Mouse (Mus musculus): ENCODE measurements at regions not wholly inside any gene's neighbourhood (a gene's known extent, or its start where the extent isn't known, plus 50 kb on each side); places are given as distances from the start of the nearest gene placed in this dataset.
A peak's percentile ranks its signal among the peaks of the same experiment; 100 is the strongest.

DNA sequence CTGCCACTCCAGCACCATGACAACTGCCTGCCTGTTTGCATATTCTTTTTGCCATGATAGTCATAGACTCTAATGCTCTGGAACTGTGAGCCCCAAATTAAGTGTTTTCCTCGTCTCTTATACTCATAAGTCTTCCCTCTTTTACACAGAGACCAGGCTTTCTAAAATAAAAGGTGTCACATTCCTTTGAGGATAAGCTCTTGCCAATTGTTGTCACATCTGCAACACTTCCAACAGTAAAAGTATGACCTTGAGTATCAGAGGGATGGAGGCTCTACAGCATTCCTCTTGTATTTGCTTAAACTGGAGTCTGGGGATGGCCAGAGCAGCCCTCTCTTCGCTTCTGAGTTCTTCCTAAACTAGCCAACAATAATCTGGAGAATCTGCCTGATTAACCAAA lies 301.4 kb upstream of the Cd180 start:
- no peak for DNase-seq

DNA sequence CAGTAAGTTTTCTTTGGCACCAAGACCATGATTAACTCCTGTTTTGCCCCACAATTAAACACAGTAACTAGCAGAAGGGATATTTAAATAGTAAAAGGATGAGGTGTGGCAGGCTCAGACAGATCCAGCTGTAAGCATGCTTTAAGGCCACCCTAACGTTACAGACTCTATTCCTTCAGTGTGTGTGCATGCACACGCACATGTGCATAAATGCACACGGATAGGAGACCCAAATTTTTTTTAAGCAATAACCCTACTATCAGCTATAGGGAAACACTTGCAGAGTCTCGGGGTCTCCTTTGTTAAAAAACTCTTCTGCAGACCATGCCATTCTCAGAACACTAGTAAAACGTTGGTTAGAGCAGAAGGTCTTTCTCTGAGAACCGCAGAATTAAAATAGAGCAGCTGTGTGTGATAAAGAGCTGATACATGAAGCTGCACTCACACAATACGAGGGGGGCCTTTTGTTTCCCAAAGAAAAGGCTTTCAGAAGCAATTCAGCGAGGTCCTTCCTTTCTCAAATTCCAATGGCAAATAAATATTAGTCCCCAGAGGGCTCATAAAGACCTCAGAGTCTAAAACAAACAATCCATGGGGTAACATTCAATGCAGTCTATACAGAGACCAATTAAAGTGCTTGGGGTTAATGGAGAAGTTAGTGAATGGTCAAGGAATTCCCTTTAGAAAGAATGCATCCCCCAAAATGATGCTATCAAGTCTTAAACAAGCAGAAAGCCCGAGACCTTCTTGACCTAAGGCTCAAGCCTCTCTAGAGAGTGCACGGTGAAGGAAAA lies 300.3 kb upstream of the Cd180 start:
- no peak for DNase-seq

- no peak for DNase-seq
These were observed 299.7 kb upstream of the Cd180 start for GRCm38 (mm10) chr13:102393662-102393970.

- no peak for DNase-seq
These were observed 299.3 kb upstream of the Cd180 start for GRCm38 (mm10) chr13:102394057-102394456.

DNA sequence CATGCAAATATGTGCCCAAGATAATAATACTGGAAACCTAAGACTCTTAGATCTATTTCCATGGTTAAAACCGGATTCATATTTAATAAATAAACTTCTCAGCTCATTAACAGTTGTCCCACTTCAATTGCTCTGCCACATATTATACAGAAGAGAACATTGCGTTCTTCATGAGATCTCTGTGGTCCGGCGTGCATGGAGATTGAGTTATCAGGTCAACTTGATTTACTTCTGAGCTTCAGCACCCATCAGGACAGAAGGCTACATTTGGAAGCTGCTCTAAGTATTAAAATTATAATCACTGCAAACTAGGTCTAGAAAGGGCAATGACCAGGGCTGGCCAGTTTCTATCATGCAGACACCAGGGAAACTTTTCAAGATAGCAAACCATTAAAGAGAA lies 295.9 kb upstream of the Cd180 start:
- DNase-seq, result peak; percentile 19

GRCm38 (mm10) chr13:102411840-102412239 lies 281.5 kb upstream of the Cd180 start:
- no peak for DNase-seq

- no peak for DNase-seq
These were observed 258.9 kb upstream of the Cd180 start for GRCm38 (mm10) chr13:102434372-102434954.

- no peak for DNase-seq
These were observed 250.7 kb upstream of the Cd180 start for GRCm38 (mm10) chr13:102442676-102443075.

DNA sequence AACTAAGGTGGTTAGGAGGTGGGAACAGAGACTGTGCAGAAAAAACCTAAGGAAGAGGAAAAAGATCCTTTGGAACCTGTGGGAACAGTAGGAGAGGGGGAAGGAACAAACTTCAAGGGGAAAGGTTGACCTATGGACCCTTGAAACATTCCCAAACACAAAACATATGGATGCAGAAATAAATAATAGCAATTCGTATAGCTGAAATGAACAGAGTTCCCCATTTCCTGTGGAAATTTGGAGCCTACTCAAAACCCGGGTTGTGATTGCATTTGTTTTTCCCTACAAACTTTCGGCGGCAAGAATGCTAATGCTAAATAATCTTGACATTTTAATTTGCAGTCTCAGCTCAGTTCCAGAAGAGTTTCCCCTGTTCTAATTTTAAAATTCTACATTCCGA lies 246.0 kb upstream of the Cd180 start:
- no peak for DNase-seq

DNA sequence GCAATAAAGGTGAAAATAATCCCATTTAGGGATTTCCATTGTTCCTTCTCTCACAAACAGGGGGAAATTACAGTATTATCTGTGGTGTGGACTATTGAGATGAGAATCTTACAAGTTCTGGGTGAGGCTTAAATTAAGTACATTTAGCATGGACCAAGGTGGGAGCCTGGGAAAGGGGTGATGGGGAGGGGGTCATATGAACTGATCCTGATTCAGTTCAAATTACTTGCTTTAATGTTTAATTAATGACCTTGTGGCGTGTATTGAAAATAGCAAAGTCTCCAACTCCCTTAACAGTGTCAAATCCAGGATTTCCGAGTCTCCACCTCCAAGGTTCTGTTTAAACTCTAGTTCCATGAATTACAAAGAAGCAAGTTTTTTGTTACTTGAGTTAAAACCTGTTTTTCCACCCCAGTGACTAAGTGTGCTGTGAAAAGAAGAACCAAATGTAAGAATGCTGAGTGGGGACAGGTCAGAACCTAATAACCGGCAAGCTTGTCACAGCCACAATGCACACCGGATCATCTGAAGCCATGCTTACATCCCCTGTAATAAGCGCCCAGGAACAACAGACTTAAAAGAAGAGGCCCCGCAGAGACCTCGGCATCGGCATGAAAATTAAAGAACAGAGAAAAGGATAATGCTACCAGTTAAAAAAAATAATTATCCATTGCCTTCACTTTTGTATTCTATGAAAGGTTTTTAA lies 243.8 kb upstream of the Cd180 start:
- DNase-seq, result no peak

DNA sequence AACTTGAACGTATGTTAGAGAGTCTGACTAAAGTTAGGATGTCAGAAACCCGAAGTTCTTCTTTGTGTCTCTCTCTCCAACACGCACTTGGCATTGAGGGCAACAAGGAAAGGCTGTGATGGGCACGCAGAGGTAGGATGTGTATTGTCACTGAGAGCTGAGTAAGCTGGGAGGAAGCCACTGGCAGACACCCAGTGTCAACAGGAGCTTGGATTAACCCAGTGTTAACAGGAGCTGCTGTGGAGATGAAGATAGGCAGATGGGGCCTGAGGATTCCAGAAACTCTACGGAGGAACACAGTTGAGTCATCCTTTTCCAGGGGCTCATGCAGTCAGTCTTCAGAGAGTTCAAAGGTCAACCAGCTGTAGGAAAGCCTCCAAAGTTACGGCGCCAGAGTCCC lies 242.2 kb upstream of the Cd180 start:
- DNase-seq, result no peak

DNA sequence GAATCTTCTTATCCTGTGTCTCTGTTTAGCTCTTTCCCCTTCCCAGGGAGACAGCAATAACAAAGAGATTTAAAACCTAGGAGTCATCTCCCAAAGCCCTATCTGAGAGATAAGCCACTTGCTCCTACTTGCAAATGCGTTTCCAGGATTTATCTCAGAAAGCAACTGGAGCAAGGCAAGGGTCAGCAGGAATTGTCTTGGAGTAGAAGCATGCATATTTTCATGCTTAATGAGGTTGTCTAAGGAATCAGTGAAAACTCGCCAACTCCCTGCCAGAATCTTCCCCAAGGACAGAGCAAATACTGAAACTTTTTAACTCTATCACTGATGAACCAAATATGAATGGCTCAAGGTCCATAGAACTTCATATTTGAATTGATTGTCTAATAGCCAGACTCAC lies 234.6 kb upstream of the Cd180 start:
- DNase-seq, result no peak

DNA sequence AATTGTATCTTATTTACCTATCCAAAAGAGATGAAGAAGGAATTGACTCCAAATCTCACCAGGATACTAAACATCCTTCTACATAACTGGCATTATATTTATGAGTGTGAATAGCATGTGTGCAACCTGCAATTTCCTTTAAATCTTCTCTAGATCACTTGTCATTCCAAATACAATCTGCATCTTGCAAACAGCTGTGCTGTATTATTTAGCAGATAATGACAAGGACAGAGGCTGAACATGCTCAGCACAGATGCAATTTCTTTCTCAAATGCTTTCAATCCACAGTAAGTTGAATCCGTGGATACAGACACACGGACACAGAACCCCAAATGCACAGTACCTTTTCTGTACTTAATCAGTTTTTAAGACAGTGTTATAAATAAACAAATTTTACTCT lies 229.4 kb upstream of the Cd180 start:
- no peak for DNase-seq

GRCm38 (mm10) chr13:102481906-102482305 lies 211.5 kb upstream of the Cd180 start:
- no peak for DNase-seq

- no peak for DNase-seq
These were observed 210.9 kb upstream of the Cd180 start for GRCm38 (mm10) chr13:102482451-102482850.

DNA sequence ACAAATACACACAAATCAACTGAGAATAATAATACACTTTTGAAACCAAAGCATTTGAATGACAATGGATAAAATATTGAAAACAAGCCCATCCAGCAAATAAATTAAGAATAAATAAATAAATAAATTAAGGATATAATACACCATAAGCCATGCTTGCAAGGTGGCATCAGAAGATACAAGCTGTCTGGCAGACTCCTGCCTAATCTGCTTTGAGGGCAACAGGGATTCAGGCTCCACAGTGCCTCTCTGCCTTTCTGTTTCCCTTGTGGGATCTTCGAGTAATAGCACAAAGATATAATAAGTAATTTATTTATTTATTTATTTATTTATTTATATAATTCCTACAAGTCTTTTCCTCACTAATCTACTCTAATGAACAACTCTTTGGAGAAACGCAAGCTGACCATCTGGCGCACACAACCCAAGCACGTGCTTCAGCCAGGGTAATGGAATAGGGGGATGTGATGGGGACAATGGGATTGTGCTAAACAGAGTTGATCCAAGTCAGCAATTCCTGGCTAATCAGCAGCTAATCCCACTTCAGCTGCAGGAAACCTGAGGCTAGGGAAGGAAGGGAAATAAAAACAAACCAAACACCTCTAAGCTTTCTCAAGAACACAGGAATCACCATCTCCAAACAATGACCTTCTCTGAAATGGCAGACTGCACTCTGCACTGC lies 205.8 kb upstream of the Cd180 start:
- no peak for DNase-seq

- DNase-seq, result no peak
These were observed 202.0 kb upstream of the Cd180 start for GRCm38 (mm10) chr13:102491370-102491769.

GRCm38 (mm10) chr13:102504157-102504947 lies 189.0 kb upstream of the Cd180 start:
- no peak for DNase-seq

GRCm38 (mm10) chr13:102507226-102507625 lies 186.1 kb upstream of the Cd180 start:
- DNase-seq, result no peak

GRCm38 (mm10) chr13:102507916-102508315 lies 185.4 kb upstream of the Cd180 start:
- DNase-seq, result peak; percentile 25

GRCm38 (mm10) chr13:102510733-102511279 lies 182.6 kb upstream of the Cd180 start:
- no peak for DNase-seq
